Mouse (Mus musculus) E14TG2a.4 (cell line): Measurements from ENCODE around the gene Cyb5b.

Experiments used
- H3K27me3 ChIP-seq: 2 replicates; pipeline ENCODE4 v1.6.1; 2014; ENCODE audit warnings: low read length, control low read depth; ENCODE audit not compliant: insufficient read depth
- H3K36me3 ChIP-seq: 2 replicates; pipeline ENCODE4 v1.6.1; 2014; ENCODE audit warnings: low read length, control low read depth; ENCODE audit not compliant: insufficient read depth
- H3K4me1 ChIP-seq: replicated peaks from 2 replicates; pipeline ENCODE4 v1.6.1; 2014; ENCODE audit warnings: low read depth, low read length, control low read depth
- H3K4me3 ChIP-seq: replicated peaks from 2 replicates; pipeline ENCODE4 v1.5.1; 2014; ENCODE audit warnings: mild to moderate bottlenecking, low read length
- H3K9me3 ChIP-seq: 2 replicates; pipeline ENCODE4 v1.6.1; 2014; ENCODE audit warnings: low read length, control low read depth
- CTCF ChIP-seq: conservative IDR thresholded peaks from 2 replicates; pipeline ENCODE4 v1.5.1; 2014; ENCODE audit warnings: low read length
- NANOG ChIP-seq: IDR thresholded peaks from 2 replicates; pipeline ENCODE4 v1.6.1; 2014; ENCODE audit warnings: borderline replicate concordance, low read length, mixed read lengths
- POU5F1 ChIP-seq: IDR thresholded peaks from 2 replicates; pipeline ENCODE4 v1.6.1; 2014; ENCODE audit warnings: low read length, borderline replicate concordance

Gene Cyb5b

GRCm38 (mm10) chr8:107123063-107123614 is 27.3 kb upstream of the Cyb5b start:
- H3K4me1 ChIP-seq: peaks cover 35% of the 10 kb centered on the region
- H3K9me3 ChIP-seq: no peaks in the 10 kb centered on the region
- H3K4me3 ChIP-seq: no peak overlapping the region
- TF ChIP-seq POU5F1 (no peak), NANOG (no peak), CTCF (no peak)
- no peaks in the 10 kb centered on the region for H3K36me3 ChIP-seq
- H3K27me3 ChIP-seq: no peaks in the 10 kb centered on the region

GRCm38 (mm10) chr8:107124343-107124742 is 26.1 kb upstream of the Cyb5b start:
- H3K9me3 ChIP-seq: no peaks in the 10 kb centered on the region
- H3K36me3 ChIP-seq: no peaks in the 10 kb centered on the region
- H3K4me3 ChIP-seq: peak overlapping the region; percentile 41; the same call in 1 of the 2 replicates
- H3K27me3 ChIP-seq: no peaks in the 10 kb centered on the region
- peaks cover 27% of the 10 kb centered on the region for H3K4me1 ChIP-seq
- TF ChIP-seq POU5F1 (no peak), CTCF (no peak), NANOG (no peak)

- Histone ChIP-seq H3K4me3 (no peak overlapping the region), H3K36me3 (no peaks in the 10 kb centered on the region), H3K4me1 (peaks cover 51% of the 10 kb centered on the region), H3K9me3 (no peaks in the 10 kb centered on the region), H3K27me3 (no peaks in the 10 kb centered on the region)
- TF ChIP-seq POU5F1 (no peak), NANOG (0 out of 2 replicates have a peak, but pooled peaks have one; percentile 4)
Observed at GRCm38 (mm10) chr8:107129171-107130025, 21.0 kb upstream of the Cyb5b start.

- Histone ChIP-seq H3K36me3 (no peaks in the 10 kb centered on the region), H3K9me3 (no peaks in the 10 kb centered on the region), H3K4me1 (peaks cover 53% of the 10 kb centered on the region), H3K4me3 (no peak overlapping the region), H3K27me3 (no peaks in the 10 kb centered on the region)
- TF ChIP-seq POU5F1 (no peak), NANOG (0 out of 2 replicates have a peak, but pooled peaks have one; percentile 1), CTCF (no peak)
Observed at GRCm38 (mm10) chr8:107130028-107130427, 20.4 kb upstream of the Cyb5b start.

GRCm38 (mm10) chr8:107132581-107133491 is 17.6 kb upstream of the Cyb5b start:
- H3K9me3 ChIP-seq: no peaks in the 10 kb centered on the region
- H3K36me3 ChIP-seq: no peaks in the 10 kb centered on the region
- peak overlapping the region; percentile 58 for H3K4me3 ChIP-seq
- peaks cover 78% of the 10 kb centered on the region for H3K4me1 ChIP-seq
- no peaks in the 10 kb centered on the region for H3K27me3 ChIP-seq
- TF ChIP-seq NANOG (no peak), POU5F1 (no peak), CTCF (no peak)

- Histone ChIP-seq H3K4me3 (peak overlapping the region; percentile 58), H3K36me3 (no peaks in the 10 kb centered on the region), H3K4me1 (peaks cover 86% of the 10 kb centered on the region), H3K27me3 (no peaks in the 10 kb centered on the region), H3K9me3 (no peaks in the 10 kb centered on the region)
- TF ChIP-seq NANOG (no peak), POU5F1 (no peak)
Observed at GRCm38 (mm10) chr8:107133881-107134280, 16.6 kb upstream of the Cyb5b start.

- Histone ChIP-seq H3K4me3 (no peak overlapping the region), H3K4me1 (peaks cover 78% of the 10 kb centered on the region), H3K27me3 (no peaks in the 10 kb centered on the region), H3K36me3 (no peaks in the 10 kb centered on the region), H3K9me3 (no peaks in the 10 kb centered on the region)
- TF ChIP-seq CTCF (no peak), POU5F1 (no peak), NANOG (no peak)
Observed at GRCm38 (mm10) chr8:107136003-107136612, 14.3 kb upstream of the Cyb5b start.

GRCm38 (mm10) chr8:107137591-107137990 is 12.8 kb upstream of the Cyb5b start:
- Histone ChIP-seq H3K4me3 (no peak overlapping the region), H3K4me1 (peaks cover 75% of the 10 kb centered on the region), H3K36me3 (no peaks in the 10 kb centered on the region), H3K9me3 (no peaks in the 10 kb centered on the region), H3K27me3 (no peaks in the 10 kb centered on the region)
- TF ChIP-seq CTCF (no peak), NANOG (no peak), POU5F1 (no peak)
